Mouse (Mus musculus) G1E (cell line): ENCODE data around the gene Fbxw11.

Experiments used
- CTCF ChIP-seq: IDR thresholded peaks from 2 replicates; pipeline ENCODE4 v1.5.1; 2012; ENCODE audit warnings: low read depth, low read length, inconsistent platforms, mixed read lengths
- GATA1 ChIP-seq: IDR thresholded peaks from 2 replicates; pipeline ENCODE4 v1.6.1; 2012; ENCODE audit warnings: borderline replicate concordance, low read length, inconsistent platforms, mixed read lengths
- GATA2 ChIP-seq: IDR thresholded peaks from 2 replicates; pipeline ENCODE4 v1.6.1; 2012; ENCODE audit warnings: low read depth, low read length, inconsistent platforms, borderline replicate concordance
- POLR2AphosphoS5 ChIP-seq: IDR thresholded peaks from 2 replicates; pipeline ENCODE4 v1.6.1; 2012; ENCODE audit warnings: low read depth, low read length, inconsistent platforms; ENCODE audit not compliant: insufficient replicate concordance

- no peak for TF ChIP-seq CTCF
- TF ChIP-seq GATA1, result no peak
- no peak for TF ChIP-seq POLR2AphosphoS5
- TF ChIP-seq GATA2, result no peak
These were observed 95.2 kb downstream of the Fbxw11 start for GRCm38 (mm10) chr11:32737729-32738128.
